Mouse (Mus musculus) limb, embryonic 13.5 days (tissue): ENCODE measurements around the gene Adam10. TPM values are rescaled to one million over a fixed set of nuclear protein-coding genes. Genes with fewer than 3 reads are reported as not detected.

Experiments used
- ATAC-seq: fragments of 200-750 bp; cut with Nextera tagmentation; 2 replicates; pipeline ENCODE4 v1.8.0; 2017; ENCODE audit warnings: low read depth, moderate number of reproducible peaks, moderate TSS enrichment; ENCODE audit not compliant: low FRiP score
- H3K27ac ChIP-seq: fragments of 300-500 bp; sonication (generic); 2 replicates; pipeline ENCODE4 v1.5.1; 2015; ENCODE audit warnings: inconsistent platforms, mild to moderate bottlenecking, moderate library complexity
- H3K27me3 ChIP-seq: fragments of 300-500 bp; sonication (generic); 2 replicates; pipeline ENCODE4 v1.6.1; 2015; ENCODE audit warnings: mild to moderate bottlenecking, inconsistent platforms
- H3K36me3 ChIP-seq: fragments of 300-500 bp; sonication (generic); 2 replicates; pipeline ENCODE4 v1.6.1; 2015; ENCODE audit warnings: inconsistent platforms, mild to moderate bottlenecking, moderate library complexity
- H3K4me1 ChIP-seq: fragments of 300-500 bp; sonication (generic); 2 replicates; pipeline ENCODE4 v1.6.1; 2015; ENCODE audit warnings: inconsistent platforms
- H3K4me2 ChIP-seq: fragments of 300-500 bp; sonication (generic); replicated peaks from 2 replicates; pipeline ENCODE4 v1.6.1; 2015; ENCODE audit warnings: inconsistent platforms, mild to moderate bottlenecking, moderate library complexity
- H3K4me3 ChIP-seq: fragments of 300-500 bp; sonication (generic); 2 replicates; pipeline ENCODE4 v1.5.1; 2015; ENCODE audit warnings: moderate library complexity, mild to moderate bottlenecking, inconsistent platforms
- H3K9ac ChIP-seq: fragments of 300-500 bp; sonication (generic); 2 replicates; pipeline ENCODE4 v1.6.1; 2015; ENCODE audit warnings: mild to moderate bottlenecking, inconsistent platforms
- H3K9me3 ChIP-seq: fragments of 300-500 bp; sonication (generic); 2 replicates; pipeline ENCODE4 v1.6.1; 2016; ENCODE audit warnings: inconsistent platforms
- WGBS: fragments of 180-500 bp; shearing (Covaris S2); methylation state at CpG from one replicate; pipeline ENCODE4 v1.1.7; 2015; 5-methylcytosine and 5-hydroxymethylcytosine counted together
- polyA plus RNA-seq: library from polyadenylated mRNA; unstranded; fragments of >200 nt; fragmentation: Nextera tagmentation; extraction: Ambion mirVana; gene quantifications from 2 replicates; pipeline ENCODE4 v1.2.1, GENCODE M21; 2015

Adam10 gene
- polyA plus RNA-seq, 1 experiment from 2014 or later, result 64.6 TPM

- Histone ChIP-seq H3K36me3 (peaks cover 13% of the 10 kb centered on the region), H3K9ac (no peak overlapping the region), H3K9me3 (no peaks in the 10 kb centered on the region), H3K27me3 (no peaks in the 10 kb centered on the region), H3K4me1 (no peaks in the 10 kb centered on the region), H3K4me3 (no peak overlapping the region), H3K27ac (no peak overlapping the region), H3K4me2 (no peak overlapping the region)
- WGBS, result 91% methylated on average over 1 of the region's 1 CpGs
- no peak for ATAC-seq
These were observed 27.6 kb downstream of the Adam10 start for GRCm38 (mm10) chr9:70706444-70706843.

DNA sequence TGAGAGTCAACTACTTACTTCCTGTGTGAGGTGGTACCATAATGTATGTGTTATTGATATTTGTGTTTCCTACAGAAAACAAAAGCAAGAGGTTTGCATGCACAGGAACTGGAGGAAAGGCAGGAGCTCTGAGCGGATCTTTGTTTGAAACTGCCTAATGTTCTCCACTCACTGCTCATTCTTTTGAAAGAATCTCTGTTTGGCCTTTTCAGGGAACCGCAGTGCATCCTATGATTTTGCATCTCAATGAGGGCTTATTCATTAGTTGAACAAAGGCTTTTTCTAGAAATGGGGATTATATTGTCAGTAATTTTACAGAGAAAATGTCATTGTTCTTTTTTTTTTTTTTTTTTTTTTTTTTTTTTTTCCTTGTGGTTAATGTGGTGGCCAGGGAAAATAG is 50.7 kb downstream of the Adam10 start:
- Histone ChIP-seq H3K4me3 (no peak overlapping the region), H3K27ac (no peak overlapping the region), H3K4me1 (no peaks in the 10 kb centered on the region), H3K27me3 (no peaks in the 10 kb centered on the region), H3K9ac (no peak overlapping the region), H3K4me2 (no peak overlapping the region), H3K36me3 (0 out of 2 replicates have a peak, but pooled peaks cover 4% of the 10 kb centered on the region), H3K9me3 (no peaks in the 10 kb centered on the region)
- ATAC-seq, result no peak
- 88% methylated on average over 2 of the region's 2 CpGs for WGBS

DNA sequence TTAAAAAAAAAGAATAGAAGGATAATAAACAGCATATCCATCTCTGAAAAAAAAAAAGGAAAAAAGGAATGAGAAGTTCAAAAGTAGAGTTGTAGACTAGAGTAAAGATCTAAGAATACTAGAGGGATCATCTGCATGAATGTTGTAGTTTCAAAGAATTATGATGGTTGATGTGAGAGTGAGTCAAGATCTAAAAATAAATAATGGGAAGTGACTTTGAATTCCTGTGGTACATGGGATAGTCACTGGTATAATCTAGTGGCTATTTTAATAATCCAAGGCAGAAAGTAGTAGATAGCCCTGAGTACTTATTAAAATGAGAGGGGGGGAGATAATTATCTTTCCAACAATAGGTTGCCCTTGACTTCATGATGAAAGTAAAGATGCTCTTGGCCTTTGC is 52.3 kb downstream of the Adam10 start:
- H3K4me1 ChIP-seq, result no peaks in the 10 kb centered on the region
- no peak overlapping the region for H3K27ac ChIP-seq
- no peak overlapping the region for H3K9ac ChIP-seq
- ATAC-seq, result no peak
- H3K4me2 ChIP-seq, result no peak overlapping the region
- no peaks in the 10 kb centered on the region for H3K27me3 ChIP-seq
- no peak overlapping the region for H3K4me3 ChIP-seq
- no peaks in the 10 kb centered on the region for H3K9me3 ChIP-seq
- 0 out of 2 replicates have a peak, but pooled peaks cover 4% of the 10 kb centered on the region for H3K36me3 ChIP-seq

DNA sequence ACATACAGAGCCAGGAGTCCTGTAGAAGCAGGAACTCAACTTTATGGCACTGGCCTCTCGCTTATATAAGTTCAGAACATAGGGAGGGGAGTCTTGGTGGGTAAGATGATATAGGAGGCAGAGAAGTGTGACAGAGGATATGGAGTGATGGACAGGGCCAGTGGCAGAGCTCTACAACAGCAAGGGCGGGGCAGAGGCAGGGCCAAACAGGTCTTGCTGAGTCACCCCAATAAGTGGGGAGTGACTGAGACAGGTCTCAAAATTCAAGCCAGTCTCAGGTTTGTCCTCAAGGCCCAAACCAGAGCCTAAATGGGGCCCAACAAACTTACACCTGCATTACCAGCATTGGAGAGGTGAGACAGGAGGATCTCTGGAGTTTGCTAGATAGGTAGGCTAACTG is 54.4 kb downstream of the Adam10 start:
- no peaks in the 10 kb centered on the region for H3K9me3 ChIP-seq
- H3K9ac ChIP-seq, result no peak overlapping the region
- no peak overlapping the region for H3K4me2 ChIP-seq
- no peak for ATAC-seq
- no peaks in the 10 kb centered on the region for H3K4me1 ChIP-seq
- H3K27me3 ChIP-seq, result no peaks in the 10 kb centered on the region
- peaks cover 4% of the 10 kb centered on the region; the same call in 1 of the 2 replicates for H3K36me3 ChIP-seq
- no peak overlapping the region for H3K4me3 ChIP-seq
- WGBS, result 87% methylated on average over 2 of the region's 2 CpGs
- H3K27ac ChIP-seq, result no peak overlapping the region

DNA sequence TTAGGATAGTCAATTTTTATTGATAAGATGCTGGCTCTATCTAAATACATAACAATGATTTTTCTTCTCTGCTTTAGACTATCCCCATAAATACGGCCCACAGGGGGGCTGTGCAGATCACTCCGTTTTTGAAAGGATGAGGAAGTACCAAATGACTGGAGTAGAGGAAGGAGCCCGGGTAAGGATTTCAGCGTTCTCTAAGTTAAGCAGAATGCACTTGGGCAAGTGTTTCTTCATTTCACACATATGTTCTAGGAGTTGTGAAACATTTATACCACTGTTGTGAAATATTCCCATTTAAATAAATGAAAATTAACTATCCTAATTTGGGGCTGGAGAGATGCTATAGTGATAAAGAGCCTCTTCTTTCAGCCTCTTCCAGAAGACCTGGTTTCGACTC is 61.2 kb downstream of the Adam10 start:
- H3K4me3 ChIP-seq, result no peak overlapping the region
- no peaks in the 10 kb centered on the region for H3K27me3 ChIP-seq
- peaks cover 2% of the 10 kb centered on the region for H3K36me3 ChIP-seq
- H3K4me1 ChIP-seq, result no peaks in the 10 kb centered on the region
- H3K27ac ChIP-seq, result no peak overlapping the region
- no peak overlapping the region for H3K4me2 ChIP-seq
- ATAC-seq, result no peak
- no peak overlapping the region for H3K9ac ChIP-seq
- no peaks in the 10 kb centered on the region for H3K9me3 ChIP-seq
- WGBS, result 84% methylated on average over 5 of the region's 5 CpGs

DNA sequence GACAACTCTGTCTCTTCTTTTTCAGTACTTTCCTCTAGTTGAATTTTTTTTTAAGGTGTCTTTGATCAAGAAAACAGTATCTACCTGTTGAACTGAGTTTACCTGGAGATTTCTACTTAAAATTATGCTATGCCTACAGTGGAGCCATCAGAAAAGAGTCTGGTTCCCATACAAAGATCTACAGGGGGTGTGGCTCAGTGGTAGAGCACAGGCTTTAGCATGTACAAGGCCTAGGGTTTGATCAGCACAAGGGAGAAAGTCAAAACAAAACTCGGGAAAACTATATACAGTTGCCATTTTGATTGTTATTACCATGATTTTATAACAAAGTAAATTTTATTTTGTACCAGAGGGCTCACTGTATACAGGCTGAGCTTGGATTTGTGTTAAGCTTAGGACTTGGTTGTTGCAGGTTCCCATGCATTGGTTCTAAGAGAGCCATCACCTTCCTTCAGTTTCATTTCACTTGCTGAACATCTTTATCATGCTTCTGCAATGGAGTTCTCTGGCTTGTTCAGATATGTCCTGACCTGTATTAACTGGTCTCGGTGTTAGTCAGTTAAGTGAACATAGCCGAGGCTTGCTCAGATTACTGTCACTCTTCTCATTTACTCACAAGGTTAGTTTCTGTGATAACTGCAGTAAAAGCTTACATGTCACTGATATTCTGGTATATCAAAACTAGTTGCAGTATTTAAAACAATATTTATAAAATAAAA is 72.9 kb downstream of the Adam10 start:
- ATAC-seq, result no peak
- 86% methylated on average over 3 of the region's 3 CpGs for WGBS
- H3K4me3 ChIP-seq, result no peak overlapping the region
- no peaks in the 10 kb centered on the region for H3K9me3 ChIP-seq
- no peaks in the 10 kb centered on the region for H3K4me1 ChIP-seq
- no peaks in the 10 kb centered on the region for H3K27me3 ChIP-seq
- H3K36me3 ChIP-seq, result peaks cover 41% of the 10 kb centered on the region
- no peak overlapping the region for H3K4me2 ChIP-seq
- no peak overlapping the region for H3K27ac ChIP-seq
- H3K9ac ChIP-seq, result no peak overlapping the region

DNA sequence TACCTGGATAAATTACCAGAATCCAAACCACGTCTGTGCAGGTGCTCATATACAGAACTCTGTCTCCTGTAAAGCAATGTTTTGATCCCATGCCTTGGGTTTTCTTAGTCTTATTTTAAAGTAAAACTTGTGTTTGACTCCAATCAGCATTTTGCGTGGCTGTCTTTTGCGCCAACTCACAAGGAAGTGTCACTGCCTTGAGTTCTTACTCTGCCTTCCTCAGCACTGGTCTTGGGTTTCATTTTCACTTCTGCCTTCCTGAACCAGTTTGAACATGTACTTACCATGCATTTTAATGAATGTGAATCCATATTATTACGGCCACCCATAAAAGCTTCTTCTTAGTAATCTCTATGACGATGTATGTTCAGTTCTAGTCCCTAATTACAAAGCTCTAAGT is 82.2 kb downstream of the Adam10 start:
- Histone ChIP-seq H3K36me3 (peaks cover 49% of the 10 kb centered on the region), H3K4me2 (no peak overlapping the region), H3K4me1 (no peaks in the 10 kb centered on the region), H3K9me3 (no peaks in the 10 kb centered on the region), H3K9ac (no peak overlapping the region), H3K4me3 (no peak overlapping the region), H3K27me3 (no peaks in the 10 kb centered on the region), H3K27ac (no peak overlapping the region)
- WGBS, result 93% methylated on average over 5 of the region's 5 CpGs
- no peak for ATAC-seq

DNA sequence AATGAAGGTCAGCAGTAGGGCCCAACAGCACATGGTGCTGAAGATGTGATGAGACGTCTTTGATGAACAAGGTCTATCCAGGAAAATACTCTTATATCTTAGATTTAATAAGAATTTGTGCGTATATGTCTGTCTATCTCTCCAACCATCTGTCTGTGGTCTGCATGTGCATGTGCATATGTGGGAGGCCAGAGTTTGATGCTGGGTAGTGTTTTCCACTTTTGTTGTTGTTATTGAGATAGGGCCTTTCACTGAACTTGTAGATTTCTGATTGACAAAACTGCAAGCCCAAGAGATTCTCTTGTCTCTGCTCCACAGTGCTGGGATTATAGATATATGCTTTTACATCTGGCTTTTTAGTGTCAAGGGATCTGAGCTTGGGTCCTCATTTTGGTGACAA is 96.7 kb downstream of the Adam10 start:
- H3K27me3 ChIP-seq, result no peaks in the 10 kb centered on the region
- ATAC-seq, result no peak
- H3K9ac ChIP-seq, result no peak overlapping the region
- no peak overlapping the region for H3K27ac ChIP-seq
- H3K36me3 ChIP-seq, result peaks cover 24% of the 10 kb centered on the region
- 93% methylated on average over 2 of the region's 2 CpGs for WGBS
- no peak overlapping the region for H3K4me3 ChIP-seq
- H3K4me2 ChIP-seq, result no peak overlapping the region
- H3K4me1 ChIP-seq, result no peaks in the 10 kb centered on the region
- no peaks in the 10 kb centered on the region for H3K9me3 ChIP-seq

GRCm38 (mm10) chr9:70782191-70782590 is 103.4 kb downstream of the Adam10 start:
- WGBS, result 58% methylated on average over 3 of the region's 3 CpGs
- H3K36me3 ChIP-seq, result peaks cover 10% of the 10 kb centered on the region
- H3K27ac ChIP-seq, result no peak overlapping the region
- H3K9ac ChIP-seq, result no peak overlapping the region
- H3K9me3 ChIP-seq, result no peaks in the 10 kb centered on the region
- H3K4me3 ChIP-seq, result no peak overlapping the region
- ATAC-seq, result no peak
- H3K27me3 ChIP-seq, result no peaks in the 10 kb centered on the region
- no peak overlapping the region for H3K4me2 ChIP-seq
- no peaks in the 10 kb centered on the region for H3K4me1 ChIP-seq

DNA sequence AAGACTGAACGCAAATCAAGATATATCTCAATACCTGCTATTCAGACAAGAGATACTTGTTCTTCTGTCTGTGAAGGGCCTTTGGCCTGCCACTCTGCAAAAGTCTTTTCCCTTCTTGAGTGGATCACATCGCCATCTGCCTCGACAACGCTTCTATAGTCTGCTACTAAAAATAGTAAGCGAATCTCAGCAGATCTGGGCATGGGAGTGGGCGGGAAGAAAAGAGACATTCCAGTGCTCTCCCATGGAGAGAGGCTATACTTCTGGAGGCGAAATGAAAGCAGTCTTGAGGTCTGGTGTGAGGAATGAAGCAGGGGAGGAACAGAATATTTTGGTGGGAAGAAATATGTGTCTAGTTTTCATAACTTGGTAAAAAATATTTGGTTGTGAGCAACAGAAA is 109.9 kb downstream of the Adam10 start:
- H3K4me2 ChIP-seq, result no peak overlapping the region
- H3K4me3 ChIP-seq, result no peak overlapping the region
- H3K27me3 ChIP-seq, result no peaks in the 10 kb centered on the region
- H3K27ac ChIP-seq, result no peak overlapping the region
- WGBS, result 82% methylated on average over 7 of the region's 7 CpGs
- 0 out of 2 replicates have a peak, but pooled peaks cover 2% of the 10 kb centered on the region for H3K9me3 ChIP-seq
- H3K36me3 ChIP-seq, result no peaks in the 10 kb centered on the region; the same call in 1 of the 2 replicates
- H3K9ac ChIP-seq, result no peak overlapping the region
- no peaks in the 10 kb centered on the region for H3K4me1 ChIP-seq
- ATAC-seq, result no peak

DNA sequence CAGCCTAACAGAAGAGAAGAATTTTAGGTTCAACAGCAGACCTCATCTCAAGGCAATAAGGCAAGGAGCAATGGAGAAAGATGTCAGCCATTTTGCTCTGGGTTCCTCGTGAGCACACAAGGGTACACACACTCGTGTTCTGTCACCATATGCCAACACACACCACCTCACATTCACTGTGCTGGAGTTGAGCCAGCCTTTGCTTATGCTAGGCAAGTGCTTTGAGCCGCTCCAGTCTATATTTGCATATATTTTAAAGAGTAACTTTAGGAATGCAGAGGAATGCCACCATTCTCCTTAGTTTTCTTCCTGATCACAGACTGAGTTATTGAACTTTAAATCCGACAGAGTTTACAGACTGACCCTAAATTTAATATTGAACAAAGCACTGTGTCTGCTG is 111.8 kb downstream of the Adam10 start:
- WGBS, result 85% methylated on average over 4 of the region's 4 CpGs
- H3K27me3 ChIP-seq, result no peaks in the 10 kb centered on the region
- H3K9me3 ChIP-seq, result 0 out of 2 replicates have a peak, but pooled peaks cover 2% of the 10 kb centered on the region
- H3K4me1 ChIP-seq, result no peaks in the 10 kb centered on the region
- H3K36me3 ChIP-seq, result no peaks in the 10 kb centered on the region; the same call in 1 of the 2 replicates
- no peak overlapping the region for H3K9ac ChIP-seq
- ATAC-seq, result no peak
- no peak overlapping the region for H3K27ac ChIP-seq
- H3K4me2 ChIP-seq, result no peak overlapping the region
- H3K4me3 ChIP-seq, result no peak overlapping the region

DNA sequence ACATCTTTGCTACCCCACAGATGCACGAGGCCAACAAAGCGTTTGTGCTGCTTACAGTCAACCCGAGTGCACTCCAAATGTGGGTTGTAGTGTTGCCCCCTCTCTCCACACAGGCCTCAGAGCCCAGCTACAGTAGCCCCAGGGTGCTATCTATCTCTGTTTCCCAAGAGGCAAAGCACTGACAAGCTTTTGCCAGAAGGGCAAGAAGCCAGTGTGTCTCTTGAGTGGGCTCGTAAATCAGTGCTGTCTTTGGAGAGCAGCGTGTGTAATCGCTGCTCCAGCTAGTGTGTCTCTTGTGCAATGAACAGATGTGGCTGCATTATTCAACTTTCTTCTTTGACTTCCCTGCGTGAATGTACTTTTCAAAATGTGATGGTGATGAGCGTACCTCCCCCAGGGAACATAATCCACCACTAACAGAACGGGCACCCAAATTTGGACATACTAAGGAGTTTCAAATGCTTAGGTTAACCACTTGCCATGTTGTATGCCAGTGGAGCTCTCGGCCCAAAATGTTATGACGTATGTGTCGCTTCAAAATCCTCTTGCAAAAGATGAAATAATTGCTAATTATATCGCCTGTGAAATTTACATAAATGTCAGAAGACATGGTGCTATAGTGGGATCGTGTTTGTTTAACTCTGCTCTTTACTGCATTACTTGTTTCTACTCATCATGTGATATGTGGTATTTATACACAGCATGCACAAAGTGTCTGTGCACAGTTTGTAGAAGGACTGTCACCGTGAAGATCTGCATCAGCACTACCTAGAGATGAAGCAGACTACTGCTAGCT is 116.0 kb downstream of the Adam10 start:
- 65% methylated on average over 15 of the region's 15 CpGs for WGBS
- Histone ChIP-seq H3K4me2 (no peak overlapping the region), H3K9me3 (no peaks in the 10 kb centered on the region), H3K4me1 (no peaks in the 10 kb centered on the region), H3K36me3 (no peaks in the 10 kb centered on the region), H3K4me3 (no peak overlapping the region), H3K9ac (no peak overlapping the region), H3K27me3 (no peaks in the 10 kb centered on the region), H3K27ac (no peak overlapping the region)
- no peak for ATAC-seq
